Mouse (Mus musculus) kidney, adult 8-10 months (tissue): ENCODE measurements around the gene Ramp2.

Experiments used
- DNase-seq, 2 experiments: peaks; one replicate each; pipeline ENCODE4 v3.0.0; 2022

The Ramp2 gene

DNA sequence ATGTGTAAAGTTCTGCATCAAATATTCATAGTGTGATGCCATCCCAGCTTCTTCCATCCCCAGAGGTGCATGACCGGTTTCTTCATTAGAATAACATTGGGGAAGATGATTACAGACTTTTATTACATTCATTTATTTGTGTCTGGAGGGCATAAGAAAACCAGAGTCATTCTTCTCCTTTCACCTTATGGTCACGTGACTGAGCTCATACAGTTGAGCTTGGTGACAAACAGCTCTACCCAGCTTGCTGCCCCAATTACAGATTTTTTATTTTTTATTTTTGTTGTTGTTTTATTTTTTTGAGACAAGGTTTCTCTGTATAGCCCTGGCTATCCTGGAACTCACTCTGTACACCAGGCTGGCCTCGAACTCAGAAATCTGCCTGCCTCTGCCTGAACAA, 26.6 kb downstream of the Ramp2 start:
- DNase-seq: no peak

DNA sequence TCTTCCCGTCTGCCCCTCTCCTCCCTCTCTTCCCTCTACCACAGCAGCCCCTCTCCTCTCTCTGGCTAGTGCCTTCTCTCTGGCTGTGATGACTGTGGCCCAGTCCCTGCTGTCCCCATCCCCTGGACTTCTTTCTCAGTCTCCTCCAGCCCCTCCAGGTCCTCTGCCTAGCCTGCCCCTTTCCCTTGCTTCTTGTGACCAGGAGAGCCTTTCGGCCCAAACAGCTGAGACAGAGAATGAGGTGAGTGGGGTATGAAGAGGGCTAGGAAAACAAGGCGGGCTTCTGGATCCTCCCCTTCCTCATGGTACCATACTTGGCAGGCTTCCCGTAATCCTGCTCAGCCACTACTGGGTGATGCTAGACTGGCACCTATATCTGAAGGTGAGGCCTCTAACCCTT, 29.5 kb downstream of the Ramp2 start:
- no peak for DNase-seq

DNA sequence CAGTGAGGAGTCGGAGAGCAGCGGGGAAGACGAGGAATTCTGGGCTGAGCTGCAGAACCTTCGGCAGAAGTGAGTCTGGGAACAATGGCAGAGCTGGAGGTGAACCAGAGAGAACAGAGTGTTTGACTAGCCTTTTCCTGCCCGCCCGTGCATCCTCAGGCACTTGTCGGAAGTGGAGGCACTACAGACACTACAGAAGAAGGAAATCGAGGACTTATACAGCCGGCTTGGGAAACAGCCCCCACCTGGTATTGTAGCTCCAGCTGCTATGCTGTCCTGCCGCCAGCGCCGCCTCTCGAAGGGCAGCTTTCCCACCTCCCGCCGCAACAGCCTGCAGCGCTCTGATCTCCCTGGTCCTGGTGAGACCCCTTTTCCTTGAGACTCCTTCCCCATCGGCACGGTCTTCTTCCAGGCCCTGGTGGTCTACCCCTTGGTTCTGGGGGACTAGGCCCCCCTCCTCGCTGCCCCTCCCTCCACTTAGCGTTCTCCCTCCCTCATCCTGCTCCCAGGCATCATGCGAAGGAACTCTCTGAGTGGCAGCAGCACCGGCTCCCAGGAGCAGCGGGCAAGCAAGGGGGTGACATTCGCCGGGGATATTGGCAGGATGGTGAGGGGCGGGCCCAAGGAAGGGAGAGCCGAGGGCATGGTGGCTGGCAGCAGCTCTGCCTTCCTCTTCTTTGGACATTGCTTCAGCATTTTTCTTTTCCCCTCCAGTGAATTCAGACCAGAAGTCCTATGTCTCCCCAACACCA, 30.7 kb downstream of the Ramp2 start:
- DNase-seq: no peak

DNA sequence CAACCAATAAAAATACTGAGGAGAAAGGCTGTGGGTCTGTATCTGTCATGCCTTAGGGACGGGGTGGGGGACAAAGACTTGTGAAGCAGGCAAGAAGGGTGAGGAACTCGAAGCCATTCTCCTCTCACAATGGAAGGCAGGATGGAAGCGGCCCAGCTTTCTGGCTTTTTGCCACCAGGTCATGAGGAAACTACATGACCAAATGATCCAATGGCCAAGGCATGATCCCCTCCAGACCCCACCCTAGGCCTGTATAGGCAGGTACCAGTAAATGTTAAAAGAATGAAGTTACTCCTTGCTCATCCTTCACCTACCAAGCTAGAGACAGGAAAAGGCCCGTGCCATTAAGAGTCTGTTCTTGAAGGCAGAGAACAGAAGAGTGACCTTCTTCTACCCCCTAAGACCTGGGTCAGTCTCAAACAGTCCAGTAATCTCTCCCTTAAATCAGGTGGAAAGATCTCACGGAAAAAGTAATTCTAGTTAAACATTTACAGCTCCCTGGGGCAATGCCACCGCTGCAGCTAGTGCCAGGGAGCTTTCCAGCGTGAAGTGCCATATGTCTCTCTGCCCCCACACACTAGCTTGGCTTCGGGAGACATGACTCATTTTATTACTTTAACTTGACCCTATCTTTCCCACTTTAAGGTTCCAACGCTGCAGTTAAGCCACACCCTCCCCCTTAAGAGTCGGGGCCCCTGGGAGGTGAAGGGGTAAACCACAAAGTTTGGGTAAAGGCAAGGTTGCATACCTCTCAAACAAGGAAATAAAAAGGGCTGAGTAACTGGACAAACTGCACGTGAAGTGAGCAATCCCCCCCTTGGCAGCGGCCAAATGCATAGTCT, 31.8 kb downstream of the Ramp2 start:
- peak; percentile 88 to 94 for DNase-seq

DNA sequence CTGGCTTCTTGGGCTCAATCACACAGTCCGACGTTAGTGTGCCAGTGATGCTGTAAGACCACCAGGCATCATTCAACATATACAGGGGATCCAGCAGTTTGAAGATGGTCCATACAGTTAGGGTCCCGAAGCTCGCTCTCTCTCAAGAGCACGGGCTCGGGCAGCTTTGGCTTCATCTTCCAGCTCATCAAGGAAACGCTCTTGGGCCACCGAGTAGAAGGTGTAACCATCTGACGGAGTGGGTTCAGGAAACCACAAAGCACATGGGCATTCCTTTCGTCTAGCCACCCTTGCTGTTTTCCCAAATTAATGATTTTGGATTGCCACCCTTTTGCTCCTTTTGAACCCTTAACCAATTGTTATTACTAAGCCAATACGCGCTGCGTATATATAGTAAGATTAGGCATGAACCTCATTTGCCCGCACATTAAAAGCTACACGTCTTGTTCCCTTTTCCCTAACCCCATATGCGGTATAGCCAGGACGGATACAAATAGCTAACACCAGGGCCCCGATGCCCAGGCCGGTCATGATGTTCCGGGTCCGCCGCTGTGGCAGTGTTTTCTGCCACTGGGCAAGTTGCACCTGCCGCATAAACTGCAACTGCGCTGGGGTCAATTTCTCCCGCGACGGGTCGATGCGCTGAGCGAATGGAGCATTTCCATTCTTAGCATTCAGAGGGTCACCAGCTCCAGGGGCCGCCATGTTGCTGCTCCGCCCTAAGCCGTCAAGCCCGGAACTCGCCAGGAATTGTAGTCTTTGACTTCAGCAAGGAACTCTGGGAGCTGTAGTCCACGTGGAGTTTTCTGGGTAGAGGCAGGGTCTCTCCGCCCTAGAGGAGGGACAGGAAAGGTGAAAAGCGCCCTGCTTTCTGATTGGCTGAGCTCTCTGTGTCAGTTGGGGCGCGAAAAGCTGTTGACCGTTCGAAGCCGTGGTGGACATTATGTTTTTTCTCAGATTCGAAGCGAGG, 32.7 kb downstream of the Ramp2 start, which contains the start of the genes Cntd1 and Coa3:
Gene Cntd1 (plus strand): TSS at position 790 of the 970 bp plus-strand sequence.
Gene Coa3 (minus strand): TSS at position 892 of the 970 bp plus-strand sequence.
- DNase-seq: peak; percentile 87 to 88

DNA sequence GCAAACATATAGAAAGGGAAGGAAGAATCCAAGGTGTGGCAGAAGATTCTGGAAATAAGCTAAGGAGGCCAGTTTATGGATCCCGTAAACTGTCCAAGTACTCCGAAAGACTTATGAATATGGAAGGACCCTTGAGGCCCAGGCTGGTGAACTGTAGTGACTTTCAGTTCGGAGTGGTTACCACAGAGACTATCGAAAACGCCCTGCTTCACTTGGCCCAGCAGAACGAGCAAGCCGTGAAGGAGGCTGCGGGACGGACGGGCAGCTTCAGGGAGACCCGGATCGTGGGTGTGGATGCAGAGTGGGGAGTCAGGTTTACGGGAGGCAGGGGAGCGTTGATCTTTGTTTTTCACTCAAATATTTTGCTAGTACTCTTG, 33.4 kb downstream of the Ramp2 start:
- DNase-seq: no peak

DNA sequence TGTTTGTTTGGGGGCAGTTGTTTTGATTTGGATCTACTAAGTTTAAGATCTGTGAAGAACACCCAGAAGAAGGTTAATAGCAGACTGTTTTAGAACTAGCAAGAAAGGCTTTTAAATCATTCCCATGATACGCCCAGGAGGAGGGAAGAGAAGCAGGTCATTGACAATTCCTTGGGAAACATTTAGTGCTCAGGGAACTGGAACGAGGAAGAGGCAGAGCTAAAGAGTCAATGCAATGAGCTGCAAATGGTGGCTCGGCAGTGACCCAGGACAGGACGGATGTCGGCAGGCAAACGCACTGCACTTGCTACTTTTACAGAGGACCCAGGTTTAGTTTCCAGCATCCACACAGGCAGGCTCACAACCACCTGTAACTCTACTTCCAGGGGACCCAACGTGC, 35.0 kb downstream of the Ramp2 start:
- DNase-seq: no peak

DNA sequence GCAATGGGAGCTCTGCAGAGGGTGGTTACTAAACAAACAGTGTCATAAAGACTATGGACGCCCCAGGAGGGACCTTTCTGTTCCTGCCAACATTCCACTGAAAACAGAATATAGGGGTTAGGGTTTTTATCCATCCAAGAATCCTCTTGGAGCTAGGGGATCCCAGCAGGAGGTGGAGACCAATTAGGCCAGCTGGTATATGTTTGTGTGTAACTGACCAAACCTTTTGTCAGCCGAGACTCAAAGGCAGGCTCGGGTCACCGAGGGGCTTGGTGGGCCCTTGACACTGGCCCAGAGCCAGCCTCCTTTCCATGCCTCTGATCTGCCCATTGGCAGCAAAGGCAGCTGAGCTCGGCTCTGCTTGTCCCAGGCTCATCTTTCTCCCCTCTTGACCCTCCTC, 37.1 kb downstream of the Ramp2 start:
- DNase-seq: no peak

DNA sequence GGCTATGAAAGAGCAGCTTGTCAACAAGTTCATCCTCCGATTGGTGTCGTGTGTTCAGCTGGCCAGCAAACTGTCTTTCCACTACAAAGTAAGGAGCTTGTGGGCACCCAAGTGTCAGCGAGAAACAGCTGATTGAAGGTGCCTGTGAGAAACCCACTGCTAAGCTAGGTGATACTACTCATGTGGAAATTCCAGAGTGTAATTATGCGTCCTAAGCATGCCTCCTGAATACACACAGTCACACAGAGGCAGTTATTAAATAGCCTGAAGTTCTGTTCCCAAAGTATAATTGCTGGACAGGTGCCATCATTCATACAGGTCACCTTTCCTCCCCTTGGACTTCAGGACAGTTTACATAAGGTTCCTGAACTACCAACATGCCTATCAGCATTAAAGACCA, 38.0 kb downstream of the Ramp2 start:
- DNase-seq: peak in 1 of 2 experiments; percentile 86

DNA sequence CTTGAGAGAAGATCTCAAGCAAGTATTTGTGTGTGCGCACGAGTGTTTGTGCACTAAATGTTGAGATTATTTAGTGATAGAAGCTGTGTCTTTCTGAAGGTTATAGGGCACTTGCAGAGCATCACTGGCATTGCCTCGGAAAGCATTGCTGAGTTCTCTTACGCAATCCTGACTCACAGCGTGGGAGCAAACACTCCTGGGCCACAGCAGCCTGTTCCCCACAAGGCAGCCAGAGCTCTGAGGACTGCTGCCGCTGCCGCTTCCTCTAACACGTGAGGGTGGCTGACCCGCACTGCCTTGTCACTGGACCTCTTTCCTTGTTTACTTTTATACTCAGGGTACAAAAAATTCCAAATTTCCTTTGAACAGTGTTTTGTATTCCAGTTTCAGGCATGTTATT, 41.5 kb downstream of the Ramp2 start:
- no peak for DNase-seq

DNA sequence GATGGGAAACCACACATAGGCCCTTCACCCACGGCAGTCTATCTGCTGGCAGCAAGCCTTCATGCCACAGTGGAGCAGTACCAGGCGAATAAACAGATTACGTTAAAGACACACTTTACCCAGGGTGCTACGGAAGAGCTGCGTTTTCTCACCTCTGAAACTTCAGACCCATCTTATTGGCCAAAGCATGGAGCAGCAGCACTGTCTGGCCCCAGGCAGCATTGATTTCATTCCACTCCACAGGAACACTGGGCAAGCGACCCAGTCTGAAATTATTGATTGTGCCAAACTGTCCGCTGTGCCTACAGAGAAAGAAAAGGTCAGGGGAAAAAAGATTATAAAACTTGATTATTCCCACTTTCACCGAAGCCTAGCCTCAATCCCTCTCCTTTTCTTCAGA, 45.4 kb downstream of the Ramp2 start:
- DNase-seq: no peak

DNA sequence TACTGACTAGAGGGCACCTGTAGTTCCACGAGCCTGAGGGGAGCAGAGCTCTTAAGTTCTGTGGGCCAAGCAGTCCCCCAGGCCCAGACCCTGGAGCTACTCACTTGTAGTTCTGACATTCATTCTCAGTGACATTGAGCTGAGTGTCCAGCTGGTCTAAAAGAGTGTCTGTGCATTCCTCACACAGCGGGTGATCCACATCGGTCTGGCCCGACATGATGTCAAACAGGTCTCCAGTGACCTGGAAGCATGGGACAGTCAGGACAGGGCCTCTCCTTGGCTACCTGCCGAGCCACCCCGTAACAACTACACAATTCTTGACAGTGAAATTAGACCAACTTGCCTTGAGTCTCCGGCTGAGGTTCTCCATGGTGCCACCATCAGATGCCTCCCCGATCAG, 49.4 kb downstream of the Ramp2 start:
- DNase-seq: no peak

DNA sequence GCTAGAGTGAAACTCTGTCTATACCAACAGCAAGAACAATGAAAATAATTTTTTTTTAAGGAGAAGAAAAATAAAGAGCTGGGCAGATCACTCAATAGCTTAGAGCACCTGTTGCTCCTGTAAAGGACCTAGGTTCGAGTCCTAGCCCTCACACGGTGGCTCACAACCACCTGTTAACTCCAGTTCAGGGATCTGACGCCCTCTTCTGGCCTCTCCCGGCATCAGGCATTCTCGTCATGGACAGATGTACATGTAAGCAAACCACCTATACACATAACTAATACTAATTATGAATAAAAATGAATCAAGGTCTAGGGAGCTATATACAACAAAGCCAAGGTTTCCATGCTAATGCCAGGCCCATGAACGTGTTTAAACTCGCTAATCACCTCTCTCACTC, 55.1 kb downstream of the Ramp2 start:
- DNase-seq: no peak

DNA sequence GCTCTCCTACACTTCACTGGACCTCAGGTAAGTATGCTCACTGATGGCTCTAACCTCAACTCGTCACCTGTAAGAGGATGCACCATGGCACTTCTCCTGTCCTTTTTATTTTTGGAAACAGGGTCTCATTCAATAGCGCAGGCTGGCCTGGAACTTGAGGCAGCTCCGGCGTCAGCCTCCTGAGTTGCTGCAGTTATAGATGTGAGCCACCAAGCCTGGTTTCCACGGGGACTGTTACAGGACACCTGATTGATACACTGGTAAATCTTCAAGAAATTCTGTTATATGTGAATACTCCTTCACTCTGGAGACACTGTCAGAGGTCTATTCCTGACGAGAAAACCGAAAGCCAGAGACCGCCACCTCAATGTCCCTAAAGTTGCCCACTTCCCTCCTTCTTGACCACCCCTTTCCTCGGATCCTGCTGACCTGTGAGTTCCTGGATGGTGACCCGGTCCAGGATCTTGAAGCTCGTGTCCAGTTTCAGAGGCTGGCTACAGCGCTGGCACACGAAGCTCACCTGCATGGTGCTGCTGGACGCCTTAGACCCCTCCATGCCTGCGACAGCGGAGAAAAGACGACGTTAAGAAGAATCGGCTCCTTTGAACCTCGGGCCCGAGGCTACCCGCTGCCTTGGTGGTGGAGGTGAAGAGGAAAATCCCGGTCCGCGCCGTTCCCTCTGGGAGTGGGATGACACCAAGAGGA, 55.6 kb downstream of the Ramp2 start:
- no peak for DNase-seq

DNA sequence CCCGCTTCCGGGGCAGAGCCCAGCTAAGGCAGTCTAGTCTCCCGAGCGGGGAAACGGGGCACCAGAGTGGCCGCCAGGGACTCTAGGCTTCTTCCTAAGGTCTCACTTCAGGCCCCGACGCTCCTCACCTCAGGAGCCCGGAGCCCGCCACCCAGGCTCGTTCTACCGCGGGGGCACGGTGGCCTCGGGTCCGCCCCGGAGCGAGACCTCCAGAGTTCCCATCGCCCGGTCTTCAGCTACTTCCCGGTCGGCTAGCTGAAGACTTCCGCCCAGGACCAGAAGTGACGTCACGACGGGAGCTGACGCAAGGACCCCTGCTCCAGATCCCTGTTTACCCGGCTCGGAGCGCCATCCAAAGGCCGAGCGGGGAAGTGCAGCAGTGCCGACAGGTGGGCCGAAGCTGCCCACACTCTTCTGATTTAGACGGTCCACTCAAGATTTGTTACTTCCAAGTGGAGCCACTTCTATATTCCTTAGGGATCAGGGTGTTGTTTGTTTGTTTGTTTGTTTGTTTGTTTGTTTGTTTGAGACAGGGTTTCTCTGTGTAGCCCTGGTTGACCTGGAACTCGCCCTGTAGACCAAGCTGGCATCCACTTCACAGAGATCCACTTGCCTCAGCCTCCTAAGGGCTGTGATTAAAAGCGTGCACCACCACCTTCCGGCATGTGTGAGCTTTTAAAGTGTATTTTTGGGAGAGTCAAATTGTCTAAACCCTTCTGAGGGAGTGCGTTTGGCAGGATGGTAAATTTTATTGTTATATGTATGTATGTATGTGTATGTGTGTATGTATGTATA, 56.4 kb downstream of the Ramp2 start, which contains the start of gene Becn1:
Gene Becn1 (minus strand): TSS at position 283 of the 795 bp plus-strand sequence.
- DNase-seq: peak; percentile 95 to 97

DNA sequence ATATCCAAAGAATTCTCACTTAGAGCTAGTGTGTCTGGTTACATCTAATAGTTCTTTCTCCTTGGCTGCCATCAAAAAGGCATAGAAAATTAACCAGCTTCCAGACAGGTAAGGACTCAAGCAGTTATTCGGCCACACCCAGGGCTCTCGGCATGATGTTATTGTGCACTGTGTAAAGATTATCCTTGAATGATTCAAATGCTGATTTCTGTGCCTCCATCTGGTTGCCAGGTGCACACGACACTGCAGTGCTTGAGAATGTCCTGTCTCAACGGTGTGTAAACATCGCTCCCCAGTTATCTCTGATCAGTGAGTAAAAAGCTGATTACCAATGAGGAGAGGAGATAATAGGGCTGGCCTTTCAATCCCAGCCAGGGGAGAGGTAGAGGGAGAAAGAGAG, 61.9 kb downstream of the Ramp2 start:
- no peak for DNase-seq
